Mouse (Mus musculus) forebrain, embryonic 11.5 days (tissue): ENCODE measurements around the gene Dtd1. TPM values are rescaled to one million over a fixed set of nuclear protein-coding genes. Genes with fewer than 3 reads are reported as not detected.

Experiments
- ATAC-seq: fragments of 200-750 bp; cut with Nextera tagmentation; replicated peaks from 2 replicates; pipeline ENCODE4 v1.8.0; 2017; ENCODE audit warnings: moderate TSS enrichment; ENCODE audit not compliant: low FRiP score
- DNase-seq: peaks from one replicate; pipeline ENCODE4 v3.0.0-alpha.2; 2017; ENCODE audit warnings: low spot score
- H3K27ac ChIP-seq: fragments of 300-500 bp; sonication (generic); 2 replicates; pipeline ENCODE4 v1.5.1; 2014; ENCODE audit warnings: low read depth, low read length
- H3K27me3 ChIP-seq: fragments of 300-500 bp; sonication (generic); 2 replicates; pipeline ENCODE4 v1.6.1; 2014; ENCODE audit warnings: mild to moderate bottlenecking, low read length, mixed read lengths; ENCODE audit not compliant: control insufficient read depth, insufficient read depth
- H3K36me3 ChIP-seq: fragments of 300-500 bp; sonication (generic); 2 replicates; pipeline ENCODE4 v1.6.1; 2014; ENCODE audit warnings: mild to moderate bottlenecking, low read length, moderate library complexity, mixed read lengths; ENCODE audit not compliant: control insufficient read depth, insufficient read depth
- H3K4me1 ChIP-seq: fragments of 300-500 bp; sonication (generic); replicated peaks from 2 replicates; pipeline ENCODE4 v1.6.1; 2014; ENCODE audit warnings: low read length, mixed read lengths; ENCODE audit not compliant: control insufficient read depth, insufficient read depth
- H3K4me2 ChIP-seq: fragments of 300-500 bp; sonication (generic); 2 replicates; pipeline ENCODE4 v1.6.1; 2014; ENCODE audit warnings: low read depth, mild to moderate bottlenecking, low read length, moderate library complexity, mixed read lengths; ENCODE audit not compliant: severe bottlenecking
- H3K4me3 ChIP-seq: fragments of 300-500 bp; sonication (generic); 2 replicates; pipeline ENCODE4 v1.5.1; 2014; ENCODE audit warnings: low read depth, low read length
- H3K9ac ChIP-seq: fragments of 300-500 bp; sonication (generic); 2 replicates; pipeline ENCODE4 v1.6.1; 2014; ENCODE audit warnings: low read length
- H3K9me3 ChIP-seq: fragments of 300-500 bp; sonication (generic); 2 replicates; pipeline ENCODE4 v1.6.1; 2016; ENCODE audit warnings: low read length, mixed read lengths; ENCODE audit not compliant: control insufficient read depth
- WGBS: fragments of 180-500 bp; shearing (Covaris S2); extraction: QIAGEN DNeasy Blood & Tissue Kit; methylation state at CpG from one replicate; pipeline ENCODE4 v1.1.7; 2014; 5-methylcytosine and 5-hydroxymethylcytosine counted together
- polyA plus RNA-seq: library from polyadenylated mRNA; unstranded; fragments of >200 nt; fragmentation: Nextera tagmentation; extraction: Ambion mirVana; gene quantifications from 2 replicates; pipeline ENCODE4 v1.2.1, GENCODE M21; 2014

Dtd1 gene
- polyA plus RNA-seq, 1 experiment from 2014 or later: 36.9 TPM

DNA sequence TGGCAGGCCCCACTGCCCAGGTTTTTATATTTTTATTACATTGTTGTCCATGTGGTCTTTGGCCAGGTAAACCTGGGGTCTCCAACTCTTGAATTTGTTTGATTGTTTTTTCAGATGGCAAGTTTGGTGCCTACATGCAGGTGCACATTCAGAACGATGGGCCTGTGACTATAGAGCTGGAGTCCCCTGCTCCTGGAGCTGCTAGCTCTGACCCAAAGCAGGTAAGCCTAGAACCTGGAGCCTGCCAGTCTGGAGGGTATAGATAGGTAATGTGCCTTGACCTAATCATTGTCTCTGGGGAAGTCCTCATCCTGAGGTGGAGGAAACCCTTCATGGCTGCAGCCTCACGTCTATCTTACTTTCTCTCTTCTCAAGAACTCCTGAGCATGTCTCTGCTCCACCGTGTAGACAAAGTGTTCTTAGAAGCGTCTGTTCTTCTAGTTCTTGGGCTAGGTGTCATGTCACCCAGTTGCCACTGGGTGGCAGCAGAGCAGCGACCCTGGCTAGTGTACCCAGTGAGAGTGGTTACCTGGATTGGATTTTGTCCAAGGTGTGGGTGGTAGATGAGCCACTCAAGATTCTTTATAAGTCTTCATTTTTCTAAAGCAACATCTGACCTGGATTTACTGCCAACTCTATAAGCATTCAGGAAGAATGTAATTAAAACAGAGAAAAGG lies 36.1 kb downstream of the Dtd1 start:
- Histone ChIP-seq H3K27me3 (no peaks in the 10 kb centered on the region), H3K27ac (no peak overlapping the region), H3K4me3 (no peak overlapping the region), H3K4me2 (no peak overlapping the region), H3K9ac (no peak overlapping the region), H3K9me3 (no peaks in the 10 kb centered on the region), H3K36me3 (no peaks in the 10 kb centered on the region), H3K4me1 (no peaks in the 10 kb centered on the region)
- WGBS: 20% methylated on average over 5 of the region's 5 CpGs
- DNase-seq (peak; percentile 78), ATAC-seq (peak; percentile 66)

DNA sequence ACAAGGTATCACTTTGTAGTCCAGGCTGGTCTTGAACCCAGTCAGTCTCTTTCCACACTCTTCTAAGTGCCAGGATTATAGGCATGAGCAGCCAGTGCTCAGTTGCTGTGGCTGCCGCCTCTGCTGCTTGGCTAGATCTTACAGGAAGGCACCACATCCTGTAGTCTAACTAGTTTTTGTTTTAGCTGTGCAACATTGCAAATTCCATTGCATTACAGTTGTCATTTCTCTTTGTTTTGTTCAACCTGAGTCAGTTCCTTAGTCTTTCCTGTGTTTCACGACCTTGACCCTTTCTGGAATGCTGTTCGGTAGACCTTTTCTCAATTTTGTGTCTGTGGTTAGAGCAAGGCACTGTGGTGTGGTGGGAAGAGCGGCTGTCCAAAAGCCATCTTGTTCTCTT lies 37.5 kb downstream of the Dtd1 start:
- Histone ChIP-seq H3K4me2 (no peak overlapping the region), H3K4me1 (no peaks in the 10 kb centered on the region), H3K27ac (no peak overlapping the region), H3K36me3 (no peaks in the 10 kb centered on the region), H3K9me3 (no peaks in the 10 kb centered on the region), H3K9ac (no peak overlapping the region), H3K4me3 (no peak overlapping the region), H3K27me3 (no peaks in the 10 kb centered on the region)
- 85% methylated on average over 4 of the region's 4 CpGs for WGBS
- DNase-seq (no peak), ATAC-seq (no peak)

GRCm38 (mm10) chr2:144637671-144638395 lies 38.1 kb downstream of the Dtd1 start:
- WGBS: 81% methylated on average over 11 of the region's 12 CpGs
- no peak overlapping the region for H3K27ac ChIP-seq
- DNase-seq: no peak

GRCm38 (mm10) chr2:144638719-144639118 lies 39.0 kb downstream of the Dtd1 start:
- Histone ChIP-seq H3K4me3 (no peak overlapping the region), H3K36me3 (no peaks in the 10 kb centered on the region), H3K27me3 (no peaks in the 10 kb centered on the region), H3K4me2 (no peak overlapping the region), H3K9ac (no peak overlapping the region), H3K27ac (no peak overlapping the region), H3K4me1 (no peaks in the 10 kb centered on the region), H3K9me3 (no peaks in the 10 kb centered on the region)
- no peak for ATAC-seq
- DNase-seq: no peak
- WGBS: 71% methylated on average over 4 of the region's 4 CpGs

More at GRCm38 (mm10) chr2:144637671-144638395, 38.1 kb downstream of the Dtd1 start:
- Histone ChIP-seq H3K9ac (no peak overlapping the region), H3K27me3 (no peaks in the 10 kb centered on the region), H3K36me3 (no peaks in the 10 kb centered on the region), H3K4me1 (no peaks in the 10 kb centered on the region), H3K4me3 (no peak overlapping the region), H3K4me2 (no peak overlapping the region), H3K9me3 (no peaks in the 10 kb centered on the region)
- no peak for ATAC-seq

DNA sequence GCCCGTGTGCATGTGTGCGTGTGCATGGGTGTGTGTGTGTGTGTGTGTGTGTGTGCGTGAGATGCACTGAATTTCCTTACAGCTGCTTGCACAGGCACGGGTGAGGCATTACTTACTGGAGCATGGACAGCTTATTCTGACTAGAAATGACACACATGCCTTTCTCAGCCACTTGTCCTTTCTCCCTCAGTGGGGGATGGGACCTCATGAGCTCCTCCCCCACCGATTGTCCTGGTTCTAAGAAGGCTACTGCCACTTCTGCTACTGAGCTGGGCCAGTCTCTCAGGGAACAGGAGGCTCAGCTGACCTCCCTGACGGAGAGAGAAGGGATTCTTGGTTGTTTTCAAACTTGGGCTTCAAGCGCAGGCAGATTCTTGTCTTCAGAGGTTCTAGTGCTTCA lies 40.4 kb downstream of the Dtd1 start:
- Histone ChIP-seq H3K9me3 (no peaks in the 10 kb centered on the region), H3K4me1 (no peaks in the 10 kb centered on the region), H3K27me3 (no peaks in the 10 kb centered on the region), H3K27ac (no peak overlapping the region), H3K4me2 (no peak overlapping the region), H3K36me3 (no peaks in the 10 kb centered on the region), H3K4me3 (no peak overlapping the region), H3K9ac (no peak overlapping the region)
- DNase-seq (no peak), ATAC-seq (no peak)
- 73% methylated on average over 7 of the region's 7 CpGs for WGBS

- H3K4me2 ChIP-seq: no peak overlapping the region
- H3K27ac ChIP-seq: no peak overlapping the region
- H3K4me1 ChIP-seq: no peaks in the 10 kb centered on the region
- 93% methylated on average over 4 of the region's 4 CpGs for WGBS
- no peak overlapping the region for H3K9ac ChIP-seq
- no peak overlapping the region for H3K4me3 ChIP-seq
- no peaks in the 10 kb centered on the region for H3K9me3 ChIP-seq
- DNase-seq (no peak), ATAC-seq (no peak)
- H3K36me3 ChIP-seq: no peaks in the 10 kb centered on the region
- H3K27me3 ChIP-seq: no peaks in the 10 kb centered on the region
These were observed 42.3 kb downstream of the Dtd1 start for GRCm38 (mm10) chr2:144641991-144642390.

DNA sequence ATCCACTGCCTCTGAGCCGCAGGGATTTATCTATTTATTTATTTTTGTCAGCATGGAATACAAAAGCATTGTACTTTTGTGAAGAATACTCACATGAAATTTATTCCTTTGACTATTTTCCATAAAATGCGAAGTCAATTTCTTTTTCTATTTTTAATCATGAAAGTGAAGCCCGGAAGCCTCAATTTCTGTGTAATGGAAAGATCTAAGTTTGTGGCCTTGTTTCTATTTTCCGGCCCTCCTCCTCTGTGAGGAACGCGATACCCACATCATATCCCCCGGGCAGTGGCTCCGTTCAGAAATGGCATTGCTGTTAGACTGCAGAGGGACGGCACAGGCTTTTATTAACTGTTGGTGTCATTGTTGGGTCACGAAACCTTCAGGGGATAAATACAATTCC lies 46.7 kb downstream of the Dtd1 start:
- DNase-seq (no peak), ATAC-seq (no peak)
- H3K9ac ChIP-seq: no peak overlapping the region
- no peak overlapping the region for H3K4me2 ChIP-seq
- no peaks in the 10 kb centered on the region for H3K4me1 ChIP-seq
- no peaks in the 10 kb centered on the region for H3K36me3 ChIP-seq
- H3K9me3 ChIP-seq: no peaks in the 10 kb centered on the region
- WGBS: 70% methylated on average over 10 of the region's 10 CpGs
- no peaks in the 10 kb centered on the region for H3K27me3 ChIP-seq
- H3K27ac ChIP-seq: no peak overlapping the region
- no peak overlapping the region for H3K4me3 ChIP-seq

GRCm38 (mm10) chr2:144647151-144647550 lies 47.5 kb downstream of the Dtd1 start:
- Histone ChIP-seq H3K9ac (no peak overlapping the region), H3K36me3 (no peaks in the 10 kb centered on the region), H3K4me2 (no peak overlapping the region), H3K27ac (no peak overlapping the region), H3K4me1 (no peaks in the 10 kb centered on the region), H3K9me3 (no peaks in the 10 kb centered on the region), H3K27me3 (no peaks in the 10 kb centered on the region), H3K4me3 (no peak overlapping the region)
- DNase-seq (no peak), ATAC-seq (no peak)
- 91% methylated on average over 4 of the region's 4 CpGs for WGBS

GRCm38 (mm10) chr2:144649960-144650359 lies 50.3 kb downstream of the Dtd1 start:
- Histone ChIP-seq H3K9me3 (no peaks in the 10 kb centered on the region), H3K9ac (no peak overlapping the region), H3K4me3 (no peak overlapping the region), H3K27ac (no peak overlapping the region), H3K36me3 (no peaks in the 10 kb centered on the region), H3K4me2 (no peak overlapping the region), H3K4me1 (no peaks in the 10 kb centered on the region), H3K27me3 (no peaks in the 10 kb centered on the region)
- ATAC-seq: no peak
- 93% methylated on average over 1 of the region's 1 CpGs for WGBS
- no peak for DNase-seq
